Mouse (Mus musculus) myocyte (in vitro differentiated cells): ENCODE data around the gene Ssx2ip. TPM values are rescaled to one million over a fixed set of nuclear protein-coding genes. Genes with fewer than 3 reads are reported as not detected.
A peak's percentile ranks its signal among the peaks of the same experiment; 100 is the strongest.

Source experiments
- H3K27me3 ChIP-seq: one replicate; pipeline ENCODE4 v1.6.1; 2011; ENCODE audit not compliant: control insufficient read depth, insufficient read depth, insufficient read length
- H3K36me3 ChIP-seq: one replicate; pipeline ENCODE4 v1.6.1; 2011; ENCODE audit not compliant: control insufficient read depth, insufficient read depth
- H3K4me2 ChIP-seq: one replicate; pipeline ENCODE4 v1.6.1; 2011; ENCODE audit warnings: low read depth, control low read depth
- H3K4me3 ChIP-seq: one replicate; pipeline ENCODE4 v1.5.1; 2011; ENCODE audit warnings: mild to moderate bottlenecking, control low read depth, moderate library complexity
- H3K79me2 ChIP-seq: one replicate; pipeline ENCODE4 v1.6.1; 2011; ENCODE audit not compliant: control insufficient read depth, insufficient read depth
- H3ac ChIP-seq: one replicate; pipeline ENCODE4 v1.6.1; 2011; ENCODE audit not compliant: control insufficient read depth, insufficient read length
- CEBPB ChIP-seq: IDR thresholded peaks from 2 replicates; pipeline ENCODE4 v1.6.1; 2011; ENCODE audit warnings: mild to moderate bottlenecking, moderate library complexity; ENCODE audit not compliant: poor library complexity, insufficient read depth, severe bottlenecking
- E2F4 ChIP-seq: IDR thresholded peaks from one replicate; pipeline ENCODE4 v1.6.1; 2011; ENCODE audit warnings: mild to moderate bottlenecking, control low read depth, moderate library complexity; ENCODE audit not compliant: insufficient read depth
- MAX ChIP-seq: IDR thresholded peaks from one replicate; pipeline ENCODE4 v1.6.1; 2011; ENCODE audit warnings: low read depth, mild to moderate bottlenecking, control low read depth
- MYOD1 ChIP-seq, 3 experiments: IDR thresholded peaks; one replicate each; pipeline ENCODE4 v1.6.1; 2011; ENCODE audit warnings: control low read depth in 2 of 3, low read depth in 2 of 3, mild to moderate bottlenecking in 2 of 3, moderate library complexity in 1 of 3; ENCODE audit not compliant: insufficient read length in 2 of 3, control insufficient read depth in 1 of 3
- MYOG ChIP-seq, 3 experiments: IDR thresholded peaks; one replicate each; pipeline ENCODE4 v1.6.1; 2011; ENCODE audit warnings: control low read depth in 2 of 3, low read depth in 2 of 3, mild to moderate bottlenecking in 2 of 3; ENCODE audit not compliant: insufficient read length in 2 of 3, control insufficient read depth in 1 of 3, insufficient read depth in 1 of 3
- POLR2A ChIP-seq: IDR thresholded peaks from one replicate; pipeline ENCODE4 v1.6.1; 2011; ENCODE audit warnings: low read depth, mild to moderate bottlenecking, control low read depth, moderate library complexity; ENCODE audit not compliant: insufficient read length
- POLR2AphosphoS2 ChIP-seq: IDR thresholded peaks from one replicate; pipeline ENCODE4 v1.6.1; 2011; ENCODE audit warnings: low read depth, control low read depth; ENCODE audit not compliant: insufficient read length
- REST ChIP-seq: IDR thresholded peaks from one replicate; pipeline ENCODE4 v1.6.1; 2011; ENCODE audit warnings: mild to moderate bottlenecking, control low read depth, moderate library complexity; ENCODE audit not compliant: insufficient read depth, insufficient read length
- SRF ChIP-seq: IDR thresholded peaks from one replicate; pipeline ENCODE4 v1.6.1; 2011; ENCODE audit warnings: low read depth; ENCODE audit not compliant: control insufficient read depth, insufficient read length
- TCF12 ChIP-seq: IDR thresholded peaks from one replicate; pipeline ENCODE4 v1.6.1; 2011; ENCODE audit warnings: mild to moderate bottlenecking, control low read depth; ENCODE audit not compliant: poor library complexity, insufficient read depth, severe bottlenecking
- TCF3 ChIP-seq: IDR thresholded peaks from one replicate; pipeline ENCODE4 v1.6.1; 2011; ENCODE audit warnings: low read depth, control low read depth; ENCODE audit not compliant: insufficient read length
- USF1 ChIP-seq: IDR thresholded peaks from one replicate; pipeline ENCODE4 v1.6.1; 2011; ENCODE audit warnings: low read depth, mild to moderate bottlenecking, control low read depth, moderate library complexity
- polyA plus RNA-seq: library from polyadenylated mRNA; unstranded; fragments of >200 nt; fragmentation: generic; extraction: Trizol; gene quantifications from one replicate; pipeline ENCODE4 v1.2.1, GENCODE M21; 2012; ENCODE audit warnings: missing spikeins

Gene Ssx2ip
- polyA plus RNA-seq, 1 experiment: 13.5 TPM

- no peak overlapping the region for H3ac ChIP-seq
- no peak overlapping the region for H3K4me2 ChIP-seq
- TF ChIP-seq TCF12 (no peak), USF1 (no peak), POLR2A (no peak), MYOD1 (IDR thresholded peaks at IDR 0.05; ENCODE audit: control insufficient read depth in 1 of 3, insufficient read length in 2 of 3, low read depth in 2 of 3) (no peak), POLR2AphosphoS2 (no peak), REST (no peak), MAX (no peak), TCF3 (no peak), SRF (no peak), CEBPB (no peak), E2F4 (no peak), MYOG (IDR thresholded peaks at IDR 0.05; ENCODE audit: control insufficient read depth in 1 of 3, insufficient read depth in 1 of 3, insufficient read length in 2 of 3, low read depth in 2 of 3) (no peak)
- no peaks in the 10 kb centered on the region for H3K79me2 ChIP-seq
- H3K36me3 ChIP-seq: no peaks in the 10 kb centered on the region
- H3K4me3 ChIP-seq: no peak overlapping the region
- H3K27me3 ChIP-seq: no peaks in the 10 kb centered on the region
Measured at GRCm38 (mm10) chr3:146399203-146399602, 5.2 kb upstream of the Ssx2ip start.

- no peak for TF ChIP-seq SRF
- no peak for TF ChIP-seq POLR2A
- no peak for TF ChIP-seq TCF3
- no peak for TF ChIP-seq MYOG (IDR thresholded peaks at IDR 0.05; ENCODE audit: control insufficient read depth in 1 of 3, insufficient read depth in 1 of 3, insufficient read length in 2 of 3, low read depth in 2 of 3)
- no peak for TF ChIP-seq E2F4
- no peak for TF ChIP-seq POLR2AphosphoS2
- no peak for TF ChIP-seq MAX
- TF ChIP-seq TCF12: no peak
- no peak for TF ChIP-seq CEBPB
- no peak for TF ChIP-seq MYOD1 (IDR thresholded peaks at IDR 0.05; ENCODE audit: control insufficient read depth in 1 of 3, insufficient read length in 2 of 3, low read depth in 2 of 3)
- no peak for TF ChIP-seq REST
- no peak for TF ChIP-seq USF1
- Histone ChIP-seq H3ac (no peak overlapping the region), H3K36me3 (no peaks in the 10 kb centered on the region), H3K27me3 (no peaks in the 10 kb centered on the region), H3K79me2 (peaks cover 29% of the 10 kb centered on the region), H3K4me2 (peak overlapping the region; percentile 90), H3K4me3 (peak overlapping the region; percentile 44)
Measured at GRCm38 (mm10) chr3:146403770-146404169, 672 bp upstream of the Ssx2ip start.

GRCm38 (mm10) chr3:146405213-146406006 lies 968 bp downstream of the Ssx2ip start:
- Histone ChIP-seq H3K4me2 (peak overlapping the region; percentile 98), H3K27me3 (no peaks in the 10 kb centered on the region), H3ac (peak overlapping the region; percentile 54), H3K4me3 (peak overlapping the region; percentile 44), H3K79me2 (peaks cover 32% of the 10 kb centered on the region), H3K36me3 (no peaks in the 10 kb centered on the region)
- no peak for TF ChIP-seq POLR2A
- no peak for TF ChIP-seq SRF
- TF ChIP-seq TCF12: no peak
- no peak for TF ChIP-seq TCF3
- TF ChIP-seq POLR2AphosphoS2: no peak
- no peak for TF ChIP-seq CEBPB
- TF ChIP-seq MYOG (IDR thresholded peaks at IDR 0.05; ENCODE audit: control insufficient read depth in 1 of 3, insufficient read depth in 1 of 3, insufficient read length in 2 of 3, low read depth in 2 of 3): no peak
- no peak for TF ChIP-seq REST
- no peak for TF ChIP-seq MYOD1 (IDR thresholded peaks at IDR 0.05; ENCODE audit: control insufficient read depth in 1 of 3, insufficient read length in 2 of 3, low read depth in 2 of 3)
- no peak for TF ChIP-seq USF1
- TF ChIP-seq MAX: no peak
- TF ChIP-seq E2F4: no peak

GRCm38 (mm10) chr3:146406007-146406341 lies 1.5 kb downstream of the Ssx2ip start:
- TF ChIP-seq POLR2A: no peak
- no peak for TF ChIP-seq CEBPB
- TF ChIP-seq REST: no peak
- no peak for TF ChIP-seq POLR2AphosphoS2
- TF ChIP-seq USF1: no peak
- no peak for TF ChIP-seq TCF3
- no peak for TF ChIP-seq MYOD1 (IDR thresholded peaks at IDR 0.05; ENCODE audit: control insufficient read depth in 1 of 3, insufficient read length in 2 of 3, low read depth in 2 of 3)
- no peak for TF ChIP-seq TCF12
- TF ChIP-seq MYOG (IDR thresholded peaks at IDR 0.05; ENCODE audit: control insufficient read depth in 1 of 3, insufficient read depth in 1 of 3, insufficient read length in 2 of 3, low read depth in 2 of 3): no peak
- no peak for TF ChIP-seq MAX
- no peak for TF ChIP-seq E2F4
- no peak for TF ChIP-seq SRF
- no peaks in the 10 kb centered on the region for H3K27me3 ChIP-seq
- no peak overlapping the region for H3ac ChIP-seq
- peak overlapping the region; percentile 44 for H3K4me3 ChIP-seq
- no peaks in the 10 kb centered on the region for H3K36me3 ChIP-seq
- peaks cover 32% of the 10 kb centered on the region for H3K79me2 ChIP-seq
- peak overlapping the region; percentile 98 for H3K4me2 ChIP-seq
